Mouse (Mus musculus) CH12.LX (cell line): ENCODE measurements at regions not wholly inside any gene's neighbourhood (a gene's known extent, or its start where the extent isn't known, plus 50 kb on each side); places are given as distances from the start of the nearest gene placed in this dataset.

Source experiments
- DNase-seq: peaks from one replicate; pipeline ENCODE4 v3.0.0-alpha.2; 2013; ENCODE audit errors: extremely low read depth
- H3K27ac ChIP-seq: 2 replicates; pipeline ENCODE4 v1.5.1; 2012; ENCODE audit warnings: low read depth, mild to moderate bottlenecking, control low read depth, moderate library complexity; ENCODE audit not compliant: insufficient read depth
- H3K27me3 ChIP-seq: replicated peaks from 2 replicates; pipeline ENCODE3; 2012; ENCODE audit warnings: inconsistent platforms
- H3K36me3 ChIP-seq, 2 experiments: replicated peaks in 1 of 2; 2 replicates each; pipeline versions ENCODE3 to v1.6.1; 2012; ENCODE audit warnings: inconsistent platforms in 1 of 2, low read length in 1 of 2, mild to moderate bottlenecking in 1 of 2, mixed read lengths in 1 of 2, moderate library complexity in 1 of 2; ENCODE audit not compliant: control insufficient read depth in 1 of 2, insufficient read depth in 1 of 2
- H3K4me1 ChIP-seq, 2 experiments: 2 replicates each; pipeline ENCODE4 v1.6.1; 2012; ENCODE audit warnings: inconsistent platforms in 1 of 2, moderate library complexity in 1 of 2; ENCODE audit not compliant: insufficient read depth in 2 of 2, control insufficient read depth in 1 of 2
- H3K4me2 ChIP-seq: 2 replicates; pipeline ENCODE4 v1.6.1; 2012; ENCODE audit warnings: low read depth, mild to moderate bottlenecking, control low read depth; ENCODE audit not compliant: poor library complexity, insufficient read depth, severe bottlenecking
- H3K4me3 ChIP-seq, 3 experiments: fragments of 150-350 bp in 1 of 3; sonication (generic) in 1 of 3; replicated peaks in 1 of 3; 2 replicates each; pipeline versions ENCODE3 to v1.5.1; 2011 to 2012; ENCODE audit warnings: low read depth in 2 of 3, low read length in 2 of 3, mild to moderate bottlenecking in 2 of 3, moderate library complexity in 2 of 3, control low read depth in 1 of 3, improper control_type of control experiment in 1 of 3, inconsistent platforms in 1 of 3, mixed read lengths in 1 of 3; ENCODE audit not compliant: poor library complexity in 1 of 3
- H3K79me2 ChIP-seq: replicated peaks from 2 replicates; pipeline ENCODE4 v1.6.1; 2012; ENCODE audit warnings: mild to moderate bottlenecking, moderate library complexity; ENCODE audit not compliant: control insufficient read depth, poor library complexity, insufficient read depth, severe bottlenecking; ENCODE audit errors: extremely low read depth
- H3K9ac ChIP-seq: 2 replicates; pipeline ENCODE4 v1.6.1; 2012; ENCODE audit warnings: low read depth, mild to moderate bottlenecking, control low read depth, moderate library complexity; ENCODE audit not compliant: insufficient read depth
- H3K9me3 ChIP-seq: replicated peaks from 2 replicates; pipeline ENCODE3; 2012; ENCODE audit warnings: low read length, inconsistent platforms, mixed read lengths
- BHLHE40 ChIP-seq: IDR thresholded peaks from 2 replicates; pipeline ENCODE4 v1.6.1; 2011; ENCODE audit warnings: mild to moderate bottlenecking, low read depth, low read length, improper control_type of control experiment
- CHD1 ChIP-seq: IDR thresholded peaks from 2 replicates; pipeline ENCODE4 v1.6.1; 2012; ENCODE audit warnings: low read depth, low read length, improper control_type of control experiment, inconsistent platforms
- CTCF ChIP-seq, 2 experiments: IDR thresholded peaks in 1 of 2; conservative IDR thresholded peaks in 1 of 2; 2 replicates each; pipeline ENCODE4 v1.5.1; 2011 to 2012; ENCODE audit warnings: low read depth in 2 of 2, low read length in 2 of 2, improper control_type of control experiment in 1 of 2, inconsistent platforms in 1 of 2, mild to moderate bottlenecking in 1 of 2, moderate library complexity in 1 of 2
- E2F4 ChIP-seq: IDR thresholded peaks from 2 replicates; pipeline ENCODE4 v1.6.1; 2011; ENCODE audit warnings: low read depth, low read length, improper control_type of control experiment; ENCODE audit not compliant: insufficient replicate concordance
- GABPA ChIP-seq: IDR thresholded peaks from 2 replicates; pipeline ENCODE4 v1.6.1; 2012; ENCODE audit warnings: low read depth, low read length, improper control_type of control experiment, inconsistent platforms; ENCODE audit not compliant: insufficient replicate concordance
- HCFC1 ChIP-seq: IDR thresholded peaks from 2 replicates; pipeline ENCODE4 v1.6.1; 2012; ENCODE audit warnings: low read depth, mild to moderate bottlenecking, inconsistent platforms, low read length, improper control_type of control experiment
- IRF4 ChIP-seq: IDR thresholded peaks from 2 replicates; pipeline ENCODE4 v1.6.1; 2014; ENCODE audit warnings: low read depth, mild to moderate bottlenecking, inconsistent platforms, low read length, improper control_type of control experiment
- JUND ChIP-seq: conservative IDR thresholded peaks from 2 replicates; pipeline ENCODE4 v1.6.1; 2011; ENCODE audit warnings: low read depth, low read length, improper control_type of control experiment
- KAT2A ChIP-seq: IDR thresholded peaks from 2 replicates; pipeline ENCODE4 v1.6.1; 2012; ENCODE audit warnings: low read length, improper control_type of control experiment, inconsistent platforms; ENCODE audit not compliant: insufficient replicate concordance
- MAFK ChIP-seq: IDR thresholded peaks from 2 replicates; pipeline ENCODE4 v1.6.1; 2011; ENCODE audit warnings: low read length, improper control_type of control experiment; ENCODE audit not compliant: insufficient replicate concordance
- MAX ChIP-seq: IDR thresholded peaks from 2 replicates; pipeline ENCODE4 v1.6.1; 2011; ENCODE audit warnings: low read length, improper control_type of control experiment
- MEF2A ChIP-seq: IDR thresholded peaks from 2 replicates; pipeline ENCODE4 v1.6.1; 2014; ENCODE audit warnings: low read depth, mild to moderate bottlenecking, inconsistent platforms, low read length, improper control_type of control experiment, borderline replicate concordance
- MXI1 ChIP-seq: IDR thresholded peaks from 2 replicates; pipeline ENCODE4 v1.6.1; 2011; ENCODE audit warnings: mild to moderate bottlenecking, low read depth, low read length, improper control_type of control experiment
- MYC ChIP-seq: IDR thresholded peaks from 2 replicates; pipeline ENCODE4 v1.6.1; 2011; ENCODE audit warnings: low read depth, mild to moderate bottlenecking, improper control_type of control experiment, low read length
- NELFE ChIP-seq: IDR thresholded peaks from 2 replicates; pipeline ENCODE4 v1.6.1; 2011; ENCODE audit warnings: low read depth, low read length, improper control_type of control experiment
- PAX5 ChIP-seq: IDR thresholded peaks from 2 replicates; pipeline ENCODE4 v1.6.1; 2012; ENCODE audit warnings: low read length, inconsistent platforms, mixed read lengths
- RCOR1 ChIP-seq: conservative IDR thresholded peaks from 2 replicates; pipeline ENCODE4 v1.6.1; 2012; ENCODE audit warnings: low read depth, mild to moderate bottlenecking, inconsistent platforms, low read length, improper control_type of control experiment
- SIN3A ChIP-seq: IDR thresholded peaks from 2 replicates; pipeline ENCODE4 v1.6.1; 2012; ENCODE audit warnings: low read length, improper control_type of control experiment, inconsistent platforms
- SMC3 ChIP-seq: IDR thresholded peaks from 2 replicates; pipeline ENCODE4 v1.6.1; 2011; ENCODE audit warnings: low read depth, low read length, improper control_type of control experiment
- TBP ChIP-seq: conservative IDR thresholded peaks from 2 replicates; pipeline ENCODE4 v1.6.1; 2011; ENCODE audit warnings: low read depth, low read length, improper control_type of control experiment
- USF1 ChIP-seq: IDR thresholded peaks from 2 replicates; pipeline ENCODE4 v1.6.1; 2014; ENCODE audit warnings: low read depth, mild to moderate bottlenecking, inconsistent platforms, low read length, improper control_type of control experiment
- USF2 ChIP-seq: conservative IDR thresholded peaks from 2 replicates; pipeline ENCODE4 v1.6.1; 2011; ENCODE audit warnings: low read depth, low read length, improper control_type of control experiment
- ZC3H11A ChIP-seq: IDR thresholded peaks from 2 replicates; pipeline ENCODE4 v1.6.1; 2012; ENCODE audit warnings: low read depth, mild to moderate bottlenecking, inconsistent platforms, low read length, improper control_type of control experiment
- ZMIZ1 ChIP-seq: IDR thresholded peaks from 2 replicates; pipeline ENCODE4 v1.6.1; 2012; ENCODE audit warnings: low read depth, mild to moderate bottlenecking, inconsistent platforms, low read length, improper control_type of control experiment
- ZNF384 ChIP-seq: IDR thresholded peaks from 2 replicates; pipeline ENCODE4 v1.6.1; 2012; ENCODE audit warnings: low read depth, low read length, improper control_type of control experiment, inconsistent platforms
- dilution Hi-C: fragments of 300-500 bp; cut with MboI; formaldehyde crosslinking; loops from 2 replicates; pipeline ENCODE4 v1.14.3; 2020; ENCODE audit warnings: low sequenced_read_pairs; ENCODE audit not compliant: extremely low pct_unique_long_range_greater_than_20kb, extremely low pct_ligation_motif_present
- in situ Hi-C: fragments of 300-500 bp; cut with MboI; formaldehyde crosslinking; loops from 3 replicates; pipeline ENCODE4 v1.14.3; 2019; ENCODE audit warnings: low sequenced_read_pairs, low pct_ligation_motif_present, low pct_unique_long_range_greater_than_20kb, mixed read lengths

DNA sequence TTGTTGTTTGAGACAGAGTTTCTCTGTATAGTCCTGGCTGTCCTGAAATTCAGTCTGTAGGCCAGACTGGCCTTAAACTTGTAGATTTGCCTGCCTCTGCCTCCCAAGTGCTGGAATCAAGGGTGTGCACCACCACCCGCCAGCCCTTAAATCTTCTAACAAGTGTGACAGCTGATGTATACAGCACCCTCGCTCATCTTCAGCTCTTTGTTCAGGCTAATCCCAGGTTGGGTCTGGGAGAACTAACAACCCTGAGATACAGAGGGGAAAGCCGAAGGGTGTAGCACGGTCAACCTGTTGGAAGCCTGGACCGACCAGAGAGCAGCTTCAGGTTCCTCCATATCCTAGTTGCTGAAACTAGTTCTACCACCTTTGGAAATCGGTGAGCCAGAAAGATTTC, 99.0 kb downstream of the Tmem30b start:
- Histone ChIP-seq H3K79me2 (no peaks in the 10 kb centered on the region), H3K4me1 (peaks cover 5 to 9% of the 10 kb centered on the region in 2 experiments), H3K27ac (no peak overlapping the region), H3K9ac (no peak overlapping the region), H3K9me3 (peaks cover 3% of the 10 kb centered on the region), H3K4me3 (no peak overlapping the region), H3K4me2 (no peak overlapping the region), H3K27me3 (no peaks in the 10 kb centered on the region), H3K36me3 (no peaks in the 10 kb centered on the region)
- dilution Hi-C loops (no loop called here), in situ Hi-C loops (no loop called here)
- DNase-seq: no peak
- no peak for TF ChIP-seq SMC3
- no peak for TF ChIP-seq ZMIZ1
- no peak for TF ChIP-seq JUND
- TF ChIP-seq IRF4: no peak
- TF ChIP-seq USF2: no peak
- TF ChIP-seq RCOR1: no peak
- TF ChIP-seq MYC: no peak
- TF ChIP-seq USF1: no peak
- no peak for TF ChIP-seq MAFK
- TF ChIP-seq SIN3A: no peak
- TF ChIP-seq CTCF (conservative IDR thresholded peaks at IDR 0.05 in 1 of 2, IDR thresholded peaks at IDR 0.05 in 1 of 2; ENCODE audit: low read depth in 2 of 2, low read length in 2 of 2): no peak
- no peak for TF ChIP-seq BHLHE40
- no peak for TF ChIP-seq PAX5
- no peak for TF ChIP-seq CHD1
- no peak for TF ChIP-seq TBP
- TF ChIP-seq MAX: no peak
- TF ChIP-seq E2F4: no peak
- no peak for TF ChIP-seq KAT2A
- TF ChIP-seq ZNF384: no peak
- no peak for TF ChIP-seq MEF2A

DNA sequence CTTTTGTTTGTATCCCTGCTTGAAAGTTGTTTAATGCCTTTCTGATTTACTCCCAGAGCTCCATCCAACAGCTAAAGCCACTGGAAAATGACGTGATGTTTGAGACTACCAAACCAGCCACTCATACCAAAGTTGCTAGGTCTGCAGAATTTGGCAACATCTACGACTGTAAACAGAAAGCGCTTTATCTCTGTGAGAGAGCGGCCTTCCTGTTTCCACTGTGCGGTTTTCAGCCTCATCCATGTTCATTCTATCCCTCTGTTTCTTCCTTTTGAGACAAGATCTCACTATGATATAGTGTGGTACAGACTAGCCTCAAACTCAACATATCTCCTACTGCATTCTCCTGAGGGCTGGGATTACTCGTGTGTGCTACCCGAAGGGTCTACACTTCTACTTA, 100.0 kb downstream of the Tmem30b start:
- Histone ChIP-seq H3K27ac (no peak overlapping the region), H3K79me2 (no peaks in the 10 kb centered on the region), H3K27me3 (no peaks in the 10 kb centered on the region), H3K4me1 (peaks cover 5 to 9% of the 10 kb centered on the region in 2 experiments), H3K9me3 (peaks cover 3% of the 10 kb centered on the region), H3K9ac (no peak overlapping the region), H3K4me2 (no peak overlapping the region), H3K4me3 (no peak overlapping the region), H3K36me3 (no peaks in the 10 kb centered on the region)
- TF ChIP-seq HCFC1 (no peak), SMC3 (no peak), BHLHE40 (no peak), GABPA (no peak), MXI1 (no peak), E2F4 (no peak), ZC3H11A (no peak), MAFK (no peak), IRF4 (no peak), NELFE (no peak)
- in situ Hi-C loops (no loop called here), dilution Hi-C loops (no loop called here)
- DNase-seq: no peak
